Mouse (Mus musculus) adrenal gland, postnatal 10 days (tissue): ENCODE results near the gene Mkrn2os. TPM values are rescaled to one million over a fixed set of nuclear protein-coding genes. Genes with fewer than 3 reads are reported as not detected.
A peak's percentile ranks its signal among the peaks of the same experiment; 100 is the strongest.

Experiments used
- DNase-seq: peaks from one replicate; pipeline ENCODE4 v3.0.0; 2021; ENCODE audit warnings: mixed read lengths
- total RNA-seq, 2 experiments: library from RNA; stranded (reverse); gene quantifications; 2 replicates each; pipeline ENCODE4 v1.2.3; 2021

The Mkrn2os gene
- total RNA-seq, 2 experiments from 2014 or later: 0.51 to 0.81 TPM

DNA sequence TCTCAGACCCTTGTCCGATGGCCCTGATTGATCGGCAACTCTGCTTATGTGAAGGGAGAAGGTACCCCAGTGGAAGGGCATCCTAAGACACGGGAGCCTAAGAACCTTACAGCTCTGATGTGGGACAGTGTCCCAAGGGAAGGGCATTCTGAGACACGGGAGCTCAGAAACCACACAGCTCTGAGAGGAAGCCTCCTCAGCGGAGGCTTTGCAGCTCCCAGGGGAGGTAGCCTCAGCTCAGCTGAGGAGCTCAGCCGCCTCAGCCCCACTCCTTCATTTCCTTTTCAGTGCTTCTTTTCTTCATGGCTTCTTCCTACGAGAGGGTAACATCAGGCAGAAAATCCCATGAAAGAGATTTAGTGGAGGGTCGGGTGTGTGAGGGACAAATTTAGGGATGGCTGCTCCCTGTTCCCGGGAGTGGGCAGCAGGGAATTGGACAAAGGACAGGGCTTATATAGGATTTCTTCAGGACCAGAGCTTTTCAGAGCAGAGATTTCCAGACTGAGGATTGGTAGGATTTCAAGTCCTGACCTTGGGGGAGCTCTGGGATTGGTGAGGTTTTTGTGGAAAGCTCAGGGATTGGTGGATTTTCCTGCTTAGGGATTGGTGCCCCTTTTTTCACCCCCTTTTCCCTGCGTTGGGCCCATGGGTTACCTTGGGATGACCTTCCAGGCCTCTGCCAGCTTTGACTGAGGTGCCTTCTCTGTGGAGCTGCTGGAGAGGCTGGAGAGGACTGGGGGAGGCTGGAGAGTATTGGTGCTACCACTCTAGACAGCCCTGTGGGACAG is 9.9 kb downstream of the Mkrn2os start:
- no peak for DNase-seq

DNA sequence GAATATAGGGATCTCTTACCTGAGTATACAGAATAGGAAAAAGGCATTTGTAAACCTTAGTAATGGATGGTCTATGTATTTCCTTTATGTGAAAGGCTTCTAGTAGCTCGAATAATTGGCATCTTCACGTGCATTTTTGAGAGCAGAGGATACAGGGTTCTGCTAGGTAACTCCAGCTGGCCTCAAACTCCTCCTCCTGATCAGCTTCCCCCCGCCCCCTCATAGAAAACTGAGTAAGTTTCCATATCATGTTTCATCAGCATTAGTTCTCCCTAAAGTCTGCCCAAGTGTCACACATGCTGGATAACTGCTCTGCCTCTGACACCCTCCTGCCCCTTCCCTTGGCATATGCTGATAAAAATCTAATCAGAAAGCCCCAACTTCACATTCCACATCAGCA is 11.6 kb downstream of the Mkrn2os start:
- DNase-seq: no peak

DNA sequence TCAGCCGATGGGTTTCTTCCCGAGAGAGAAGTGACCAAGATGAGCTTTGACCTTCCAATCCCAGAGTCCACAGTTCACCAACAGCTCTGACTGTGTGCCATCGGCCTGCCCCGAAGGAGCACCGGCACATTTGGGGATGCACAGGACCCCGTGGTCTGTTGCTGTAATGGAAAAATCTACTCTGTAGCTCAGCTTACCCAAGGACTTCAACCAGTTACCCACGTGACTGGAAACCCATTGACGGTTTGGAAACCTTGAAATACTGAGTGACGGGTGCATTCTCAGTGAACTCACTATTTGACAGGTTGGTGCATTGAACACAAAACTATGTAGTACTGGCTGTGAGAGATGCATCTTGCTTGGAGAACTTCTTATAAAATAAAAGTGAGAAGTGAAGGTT is 14.4 kb downstream of the Mkrn2os start:
- no peak for DNase-seq

DNA sequence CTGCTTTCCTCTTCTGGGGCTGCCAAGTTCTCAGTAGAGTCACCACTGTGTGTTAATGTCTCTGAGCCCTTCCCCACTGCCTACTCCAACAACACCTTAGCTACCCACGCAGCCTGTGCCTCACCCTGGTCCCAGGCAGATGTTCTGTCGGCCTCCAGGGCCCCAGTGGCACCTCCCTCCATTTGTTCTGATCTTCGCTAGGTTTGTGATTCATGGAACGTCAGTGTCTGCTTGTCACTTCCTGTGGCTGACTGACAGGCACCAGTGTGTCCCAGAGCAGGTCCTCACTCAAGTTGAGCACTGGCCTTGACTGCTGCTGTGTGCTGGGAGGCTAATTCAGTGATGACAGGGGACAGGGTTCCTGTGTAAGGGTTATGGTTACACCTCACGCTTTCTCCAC is 15.0 kb downstream of the Mkrn2os start:
- DNase-seq: no peak

DNA sequence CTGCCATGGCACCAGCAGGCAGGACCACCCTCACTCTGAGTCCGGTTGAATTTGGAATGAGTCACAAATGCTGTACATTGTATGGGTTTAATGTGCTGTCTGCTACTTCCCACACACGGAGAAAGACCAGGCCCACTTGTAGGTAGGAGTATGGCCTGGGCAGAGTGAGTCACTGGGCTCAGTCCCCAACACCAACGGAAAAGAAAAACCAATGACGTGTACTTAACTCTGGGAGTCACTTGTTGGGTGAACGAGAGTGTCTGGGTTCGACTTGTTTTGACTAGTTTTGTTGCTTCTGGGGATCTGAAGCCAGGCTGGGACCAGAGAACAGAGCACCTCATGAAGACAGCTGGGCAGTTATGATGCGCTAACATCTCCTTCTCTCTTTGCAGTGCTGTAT is 18.2 kb downstream of the Mkrn2os start:
- DNase-seq: no peak

DNA sequence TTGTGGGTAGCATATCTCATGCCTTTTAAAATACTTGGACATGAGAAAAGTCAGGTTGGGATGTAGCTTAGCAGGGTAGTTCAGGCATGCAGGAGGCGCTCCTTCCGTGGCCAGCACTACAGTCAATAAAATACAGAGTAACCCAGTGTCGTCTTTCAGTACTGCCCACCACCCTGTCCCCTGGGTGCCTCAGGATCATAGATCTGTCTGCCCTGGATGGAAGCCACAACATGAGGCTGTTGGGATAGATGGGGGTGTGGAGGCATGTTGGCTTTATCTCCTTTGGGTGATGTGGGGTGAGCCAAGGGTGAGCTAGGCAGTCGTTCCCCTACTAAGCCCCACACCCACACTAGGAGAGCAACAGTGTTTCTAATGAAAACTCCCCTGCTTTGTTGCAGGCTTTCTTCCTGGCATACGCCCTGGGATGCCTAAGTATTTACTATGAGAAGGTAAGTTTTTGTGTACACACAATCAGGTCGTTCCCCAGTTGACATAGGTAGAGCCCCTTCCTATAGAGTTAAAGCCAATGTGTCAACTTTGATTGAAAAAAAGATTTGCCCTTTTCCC is 26.8 kb downstream of the Mkrn2os start:
- DNase-seq: no peak

DNA sequence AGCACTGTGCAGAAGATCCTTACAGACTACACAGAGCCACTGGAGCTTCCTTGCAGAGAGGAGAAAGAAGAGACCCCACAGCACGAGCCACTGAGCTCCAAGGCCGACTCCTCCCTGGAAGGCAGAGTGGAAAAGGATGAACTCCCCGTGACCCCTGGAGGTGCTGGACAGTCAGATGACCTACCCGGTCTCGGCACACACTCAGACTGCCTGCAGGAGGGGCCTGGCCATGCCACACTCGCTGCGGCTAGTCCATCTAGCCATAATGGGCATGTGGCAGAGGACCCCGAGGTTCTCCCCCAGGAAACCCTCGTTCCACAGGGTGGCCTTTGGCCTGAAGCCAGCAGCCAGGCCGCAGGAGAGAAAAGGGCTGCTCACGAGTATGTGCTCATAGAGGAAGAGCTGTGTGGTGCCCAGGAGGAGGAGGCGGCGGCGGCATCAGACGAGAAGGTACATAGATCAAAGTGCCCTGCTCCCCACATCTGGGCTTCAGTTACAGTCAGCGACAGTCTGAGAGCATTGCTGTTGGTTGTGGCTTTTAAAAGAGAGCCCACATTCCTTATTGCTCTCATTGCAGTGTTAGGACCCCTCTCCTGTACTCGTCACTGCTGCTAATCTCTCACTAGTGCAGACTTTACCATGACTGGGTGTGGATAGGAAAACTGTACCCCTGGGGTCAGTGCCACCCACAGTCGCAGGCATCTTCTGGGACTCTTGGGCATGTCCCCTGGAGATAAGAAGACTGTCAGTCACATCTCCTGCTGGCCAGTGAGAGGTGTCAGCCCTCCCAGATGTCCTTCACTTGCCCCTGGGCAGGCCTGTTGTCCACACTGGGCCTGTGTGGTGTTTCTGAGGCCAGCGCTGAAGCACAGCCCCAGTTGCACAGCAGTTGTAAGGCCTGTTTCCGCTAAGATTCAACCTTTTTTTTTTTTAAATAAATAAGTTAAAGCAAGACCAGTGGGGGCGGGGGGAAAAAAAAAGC is 32.4 kb downstream of the Mkrn2os start:
- DNase-seq: peak; percentile 55

DNA sequence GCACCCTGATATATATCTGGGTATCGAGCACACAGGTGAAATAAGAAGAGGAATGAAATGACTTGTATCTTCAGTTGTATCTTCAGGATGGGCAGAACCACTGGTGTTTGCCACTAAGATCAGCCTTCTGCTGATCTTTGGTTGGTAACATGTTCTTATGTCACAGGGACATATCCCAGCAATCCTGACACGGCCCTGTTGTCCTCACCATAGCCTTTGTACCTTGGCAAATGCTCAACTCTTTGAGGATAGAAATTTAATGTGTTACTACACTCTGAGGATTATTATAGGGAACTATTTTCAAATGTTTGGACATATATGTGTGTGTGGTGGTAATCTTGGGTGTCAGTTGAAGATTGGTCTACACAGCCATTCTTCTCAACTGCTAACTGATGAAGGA is 34.2 kb downstream of the Mkrn2os start:
- DNase-seq: no peak

DNA sequence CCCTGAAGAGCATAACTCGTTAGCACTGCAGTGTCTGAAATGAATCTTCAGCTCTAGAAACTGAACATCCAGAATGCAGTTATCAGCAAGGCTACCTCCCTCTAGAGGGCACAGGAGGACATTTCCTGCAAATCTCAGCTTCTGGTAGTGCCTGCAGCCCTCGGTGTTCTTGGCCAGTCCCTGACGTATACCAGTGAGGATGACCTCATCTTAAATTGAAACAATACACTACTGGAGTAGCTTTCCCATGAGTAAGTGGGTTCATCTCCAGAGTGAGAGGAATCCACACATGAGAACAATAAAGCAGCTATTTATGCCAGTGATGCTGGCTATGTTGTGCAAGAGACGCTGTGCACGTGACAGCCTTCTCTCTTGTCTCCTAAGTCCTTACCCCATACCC is 36.9 kb downstream of the Mkrn2os start:
- DNase-seq: no peak

DNA sequence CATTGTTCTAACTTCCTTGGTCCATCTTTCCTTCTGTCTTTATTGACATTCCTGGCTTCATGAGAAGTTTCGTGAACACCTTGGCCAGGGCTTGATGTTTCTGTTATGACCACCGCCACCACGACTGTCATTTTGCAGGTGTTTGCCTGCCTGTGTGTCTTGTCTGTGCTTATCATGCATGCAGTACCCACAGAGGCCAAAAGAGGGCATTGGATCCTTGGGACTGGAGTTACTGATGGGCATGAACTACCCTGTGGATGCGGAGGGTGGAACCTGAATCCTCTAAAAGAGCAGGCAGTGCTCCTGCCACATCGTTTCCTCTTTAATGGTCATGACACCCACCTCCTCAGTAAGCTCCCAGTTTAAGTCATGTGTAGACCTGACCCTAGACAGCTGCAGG is 46.1 kb downstream of the Mkrn2os start:
- DNase-seq: peak; percentile 70

DNA sequence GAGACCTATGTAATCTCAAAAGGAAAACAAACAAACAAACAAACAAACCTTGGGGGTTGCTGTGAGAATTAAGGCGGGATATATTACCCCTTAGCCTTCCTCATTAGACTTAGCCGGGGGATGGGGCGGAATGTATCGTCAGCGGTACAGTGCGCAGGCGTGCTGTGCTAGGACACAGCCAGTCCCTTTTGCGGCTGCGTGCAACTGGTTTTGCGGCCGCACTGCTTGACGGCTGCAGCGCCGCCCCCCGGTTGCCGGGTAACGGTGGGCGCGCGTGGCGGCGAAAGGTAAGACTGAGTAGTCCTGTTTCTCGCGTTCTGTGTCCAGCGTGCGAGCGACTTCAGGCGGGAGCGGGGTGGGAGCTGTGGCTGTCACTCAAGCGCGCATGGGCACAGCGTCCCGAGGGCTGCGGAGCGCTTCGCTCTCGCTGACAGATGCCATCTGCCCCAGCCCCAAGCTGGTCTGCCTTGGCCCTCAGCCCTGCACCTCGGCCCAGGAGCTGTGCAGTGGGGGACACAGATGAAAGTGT is 47.9 kb downstream of the Mkrn2os start, which contains the start of gene Tsen2:
Gene Tsen2 (plus strand): TSS at position 223 of the 529 bp plus-strand sequence.
- DNase-seq: peak; percentile 98

DNA sequence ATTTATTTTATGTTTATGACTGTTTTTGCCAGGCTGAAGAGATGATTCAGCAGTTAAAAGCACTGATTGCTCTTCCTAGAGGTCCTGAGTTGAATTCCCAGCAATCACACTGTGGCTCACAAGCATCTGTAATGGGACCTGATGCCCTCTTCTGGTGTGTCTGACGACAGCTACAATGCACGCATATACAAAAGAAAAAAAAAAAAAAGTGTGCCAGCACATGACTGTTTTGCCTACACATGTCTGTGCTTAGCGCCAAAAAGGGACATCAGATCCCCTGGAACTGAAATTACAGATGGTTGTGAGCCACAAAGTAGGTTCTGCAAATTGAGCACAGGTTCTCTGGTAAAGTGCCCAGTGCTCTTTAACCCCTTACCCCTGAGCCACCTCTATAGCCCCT is 50.0 kb downstream of the Mkrn2os start:
- DNase-seq: no peak

DNA sequence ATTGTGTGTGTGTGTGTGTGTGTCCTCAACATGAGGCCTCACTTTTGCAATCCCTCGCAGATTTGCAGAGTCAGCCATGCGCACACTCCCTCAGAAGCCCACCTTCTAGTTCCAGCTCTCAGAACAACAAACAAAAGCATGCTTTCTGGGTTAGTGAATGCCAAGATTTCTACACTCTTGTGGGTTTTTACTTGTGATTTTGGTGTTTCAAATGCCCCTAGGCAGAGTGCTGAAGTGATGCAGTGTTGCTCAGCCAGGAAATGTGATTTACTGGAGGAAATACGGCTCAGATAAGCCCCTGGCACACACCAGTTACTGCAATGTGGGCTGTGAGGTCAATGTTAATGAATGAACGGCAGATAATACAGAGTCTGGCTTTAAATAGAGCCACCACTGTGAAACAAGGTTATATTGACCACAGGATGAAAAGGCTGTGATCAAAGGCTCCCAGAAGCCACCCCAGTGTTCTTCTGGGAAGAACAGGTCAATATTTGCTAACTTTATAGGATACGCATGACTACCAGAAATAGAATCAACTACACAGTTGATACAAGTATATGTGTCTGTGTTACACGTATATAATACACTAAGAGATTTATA is 50.6 kb downstream of the Mkrn2os start:
- no peak for DNase-seq

DNA sequence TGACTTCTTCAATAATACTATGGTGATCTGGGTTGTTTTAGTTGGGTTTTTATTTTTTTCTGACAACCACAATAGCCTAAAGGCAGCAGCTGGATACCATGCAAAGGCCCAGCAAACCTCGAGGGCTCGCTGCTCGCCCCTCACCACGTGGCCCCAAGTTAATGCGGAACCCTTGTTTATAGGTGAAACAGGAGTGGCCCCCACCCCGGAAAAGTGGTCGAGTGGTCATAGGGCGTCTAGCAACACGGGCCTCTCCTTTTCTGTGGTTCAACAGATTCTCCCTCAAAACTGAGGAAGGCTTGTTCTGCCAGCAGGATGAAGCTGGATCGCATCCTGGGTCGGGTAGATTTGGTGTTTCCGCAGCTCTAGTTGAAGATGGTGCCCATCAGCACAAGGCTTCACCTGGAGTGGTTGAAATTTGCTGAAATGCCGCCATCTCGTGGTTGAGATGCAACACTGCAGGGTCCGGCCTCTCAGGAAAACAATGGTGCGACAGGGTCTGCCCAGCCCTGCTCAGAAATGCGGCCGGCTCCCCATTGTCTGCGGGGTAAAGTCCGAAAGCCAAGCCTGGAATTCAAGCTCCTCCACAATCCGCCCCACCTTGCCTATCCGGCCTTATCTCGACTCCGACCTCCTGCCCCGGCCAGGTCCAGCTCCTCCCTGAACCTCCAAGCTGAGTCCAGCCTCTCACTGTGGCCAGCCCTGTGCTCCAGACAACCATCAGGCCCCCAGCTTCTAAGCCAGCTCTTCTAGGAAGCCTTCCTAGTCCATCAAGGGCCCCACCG is 53.5 kb downstream of the Mkrn2os start:
- DNase-seq: peak; percentile 87

DNA sequence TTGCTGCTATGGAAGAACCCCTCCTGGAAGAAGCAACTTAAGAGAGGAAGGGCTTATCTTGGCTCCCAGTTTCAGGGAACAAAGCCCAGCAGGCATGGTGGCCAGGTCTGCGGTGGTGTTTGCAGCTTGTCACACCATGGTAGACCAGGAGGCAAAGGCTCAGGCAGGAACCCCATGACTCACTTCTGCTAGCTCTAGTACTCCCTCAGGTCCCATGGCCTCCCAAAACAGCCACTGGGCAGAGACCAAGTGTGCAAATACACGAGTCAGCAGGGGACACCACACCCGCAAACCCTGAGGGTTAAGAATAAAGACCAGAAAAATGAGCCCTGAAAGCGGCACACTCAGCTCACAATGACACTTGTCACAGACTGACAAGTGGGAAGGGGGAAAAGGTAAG is 56.2 kb downstream of the Mkrn2os start:
- no peak for DNase-seq

DNA sequence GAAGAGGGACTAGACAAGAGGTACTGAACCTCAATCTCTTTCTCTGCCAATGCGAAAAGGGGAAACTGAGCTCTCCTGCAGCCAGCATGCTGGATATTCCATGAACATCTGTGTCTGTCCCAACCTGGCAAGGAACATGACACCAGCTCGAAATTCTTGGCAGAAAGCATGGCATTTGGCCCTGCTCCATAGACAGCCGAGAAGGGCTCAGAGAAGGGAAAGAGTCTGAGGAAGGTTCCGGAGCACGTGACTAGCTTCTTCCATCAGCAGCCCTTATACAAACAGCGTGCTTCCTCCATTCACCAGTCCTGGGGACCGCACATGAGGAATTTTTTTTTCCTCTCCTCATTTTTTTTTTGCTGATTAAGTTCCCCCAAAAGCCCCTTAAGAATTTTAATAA is 57.8 kb downstream of the Mkrn2os start:
- DNase-seq: peak; percentile 74

Other genes starting within 250 kb of the Mkrn2os start
- 100 to 1,000 TPM; 145 to 148 TPM for gene Pparg, start 231.6 kb downstream of the Mkrn2os start, total RNA-seq
- gene Tsen2, start 47.9 kb downstream of the Mkrn2os start, total RNA-seq: 10 to 100 TPM in 1 of 2 experiments, 1 to 10 TPM in 1; 8.8 to 15.7 TPM
- 10 to 100 TPM; 32.1 to 34.1 TPM for gene Mkrn2, start 9.3 kb upstream of the Mkrn2os start, total RNA-seq
- gene Raf1, start 84.1 kb upstream of the Mkrn2os start, total RNA-seq: 100 to 1,000 TPM in 1 of 2 experiments, 10 to 100 TPM in 1; 95.1 to 114 TPM
- gene Tmem40, start 169.8 kb upstream of the Mkrn2os start, total RNA-seq: under 1 TPM; 0.79 to 0.93 TPM
- gene Cand2, start 182.0 kb upstream of the Mkrn2os start, total RNA-seq: 10 to 100 TPM; 10.4 to 16.1 TPM
- 1,000 to 10,000 TPM; 1,305 to 1,319 TPM for gene Rpl32, start 216.2 kb upstream of the Mkrn2os start, total RNA-seq
- under 1 TPM; 0.57 to 1.00 TPM for gene Efcab12, start 245.8 kb upstream of the Mkrn2os start, total RNA-seq